Mouse (Mus musculus) urinary bladder, postnatal 10 days (tissue): ENCODE measurements around the gene Rit1.
"Not testable (repeated sequence)": the region's sequence is repeated elsewhere in the genome, so short reads cannot be mapped to it uniquely, and the experiment has no call there.

ENCODE experiments used
- DNase-seq: peaks from one replicate; pipeline ENCODE4 v3.0.0; 2022; ENCODE audit warnings: low spot score

The Rit1 gene

DNA sequence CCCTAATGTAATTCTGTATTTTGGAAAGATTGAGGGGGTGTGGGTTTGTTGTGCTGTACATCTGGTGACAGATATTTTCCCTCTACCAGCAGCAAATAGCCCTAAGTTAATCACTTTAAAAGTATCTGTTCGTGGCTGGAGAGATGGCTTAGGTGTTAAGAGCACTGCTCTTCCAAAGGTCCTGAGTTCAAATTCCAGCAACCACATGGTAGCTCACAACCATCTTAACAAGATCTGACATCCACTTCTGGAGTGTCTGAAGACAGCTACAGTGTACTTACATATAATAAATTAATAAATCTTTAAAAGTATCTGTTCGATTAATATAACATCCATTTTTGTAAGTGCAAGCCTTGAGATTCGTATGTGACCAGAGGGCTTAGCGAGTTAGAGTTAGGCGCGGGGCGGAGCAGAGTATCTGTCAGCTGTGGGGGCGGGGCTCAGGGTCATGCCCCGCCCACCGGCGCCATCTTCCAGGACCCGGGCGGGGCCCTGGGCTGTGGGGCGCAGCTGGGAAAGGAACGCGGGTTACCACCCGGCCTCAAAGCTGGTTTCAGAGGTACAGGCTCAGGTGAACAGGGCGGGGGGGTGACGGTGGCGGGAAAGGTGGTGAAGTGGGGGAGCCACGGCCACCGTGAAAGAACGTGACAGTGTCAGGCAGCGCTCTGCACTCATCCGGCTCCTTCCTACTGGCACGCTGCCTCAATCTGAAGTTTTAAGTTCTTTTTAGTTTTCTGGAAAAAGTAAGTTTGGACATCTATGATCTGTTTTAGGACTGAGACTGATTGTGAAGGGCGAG lies at the start of gene Rit1:
Gene Rit1 (plus strand): TSS at position 440 of the 799 bp plus-strand sequence.
- DNase-seq = peak; percentile 30

DNA sequence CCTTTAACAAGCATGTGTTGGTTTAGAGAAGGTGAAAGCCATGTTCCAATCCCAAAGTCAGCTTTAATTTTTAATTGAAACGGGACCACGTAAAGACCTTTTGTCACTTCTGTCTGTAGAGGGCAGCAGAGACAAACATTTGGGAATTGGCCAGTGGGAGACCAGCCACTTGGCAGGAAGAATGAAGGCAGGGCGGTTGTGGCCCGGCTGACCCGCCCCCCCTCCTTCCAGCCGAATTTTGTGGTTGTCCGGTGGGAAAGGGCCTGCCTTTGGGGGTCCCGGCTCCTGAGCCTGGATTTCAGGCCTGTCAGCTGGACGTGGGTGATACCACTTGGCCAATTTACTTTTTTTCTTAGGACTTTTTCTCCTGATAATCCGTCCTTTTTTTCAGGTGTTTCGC lies 39.2 kb upstream of the Rit1 start:
- DNase-seq = no peak

DNA sequence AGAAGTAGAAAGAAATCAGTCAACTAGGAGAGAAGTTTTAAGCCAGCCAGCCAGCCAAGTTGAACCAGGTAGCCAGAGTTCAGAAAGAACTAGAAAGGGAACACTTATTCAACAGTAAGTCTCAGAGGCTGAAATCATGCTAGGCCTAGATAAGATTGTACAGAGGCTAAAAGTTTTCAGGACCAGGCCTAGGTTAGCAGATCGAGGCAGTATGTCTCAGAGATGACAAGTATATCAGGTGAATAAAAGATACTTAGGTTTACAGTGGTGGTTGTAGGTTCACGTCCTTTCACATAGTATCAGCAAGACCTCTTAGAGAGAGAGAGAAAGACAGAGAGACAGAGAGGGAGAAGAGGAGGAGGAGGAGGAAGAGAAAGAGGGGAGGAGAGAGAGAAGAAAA lies 32.8 kb upstream of the Rit1 start:
- DNase-seq = no peak

DNA sequence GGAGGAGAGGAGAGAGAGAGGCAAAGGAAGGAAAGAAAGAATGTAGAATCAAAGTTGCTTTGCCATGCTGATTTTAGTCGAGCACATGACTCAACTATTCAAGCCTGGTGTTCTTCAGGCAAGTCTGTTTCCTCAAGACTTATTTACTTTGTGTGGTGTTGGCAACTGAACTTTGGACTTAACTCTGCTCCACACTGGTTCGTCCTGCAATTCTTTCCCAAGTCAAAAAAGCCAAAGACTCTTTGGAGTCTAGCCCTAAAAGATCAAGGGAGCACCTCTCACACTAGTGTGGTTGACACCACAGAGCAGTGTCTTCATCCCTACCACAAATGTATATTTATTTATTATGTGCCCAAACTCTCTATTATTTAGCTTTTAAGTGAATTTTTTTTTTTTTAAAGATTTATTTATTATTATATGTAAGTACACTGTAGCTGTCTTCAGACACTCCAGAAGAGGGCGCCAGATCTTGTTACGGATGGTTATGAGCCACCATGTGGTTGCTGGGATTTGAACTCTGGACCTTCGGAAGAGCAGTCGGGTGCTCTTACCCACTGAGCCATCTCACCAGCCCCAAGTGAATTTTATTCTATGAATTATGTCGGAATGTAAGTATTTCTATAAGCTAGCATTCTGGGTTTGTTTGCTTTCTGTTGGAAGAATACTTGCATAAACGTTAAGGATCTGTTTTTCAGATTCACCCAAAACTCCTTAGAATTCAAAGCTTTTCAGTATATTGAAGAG lies 32.2 kb upstream of the Rit1 start:
- no peak for DNase-seq

DNA sequence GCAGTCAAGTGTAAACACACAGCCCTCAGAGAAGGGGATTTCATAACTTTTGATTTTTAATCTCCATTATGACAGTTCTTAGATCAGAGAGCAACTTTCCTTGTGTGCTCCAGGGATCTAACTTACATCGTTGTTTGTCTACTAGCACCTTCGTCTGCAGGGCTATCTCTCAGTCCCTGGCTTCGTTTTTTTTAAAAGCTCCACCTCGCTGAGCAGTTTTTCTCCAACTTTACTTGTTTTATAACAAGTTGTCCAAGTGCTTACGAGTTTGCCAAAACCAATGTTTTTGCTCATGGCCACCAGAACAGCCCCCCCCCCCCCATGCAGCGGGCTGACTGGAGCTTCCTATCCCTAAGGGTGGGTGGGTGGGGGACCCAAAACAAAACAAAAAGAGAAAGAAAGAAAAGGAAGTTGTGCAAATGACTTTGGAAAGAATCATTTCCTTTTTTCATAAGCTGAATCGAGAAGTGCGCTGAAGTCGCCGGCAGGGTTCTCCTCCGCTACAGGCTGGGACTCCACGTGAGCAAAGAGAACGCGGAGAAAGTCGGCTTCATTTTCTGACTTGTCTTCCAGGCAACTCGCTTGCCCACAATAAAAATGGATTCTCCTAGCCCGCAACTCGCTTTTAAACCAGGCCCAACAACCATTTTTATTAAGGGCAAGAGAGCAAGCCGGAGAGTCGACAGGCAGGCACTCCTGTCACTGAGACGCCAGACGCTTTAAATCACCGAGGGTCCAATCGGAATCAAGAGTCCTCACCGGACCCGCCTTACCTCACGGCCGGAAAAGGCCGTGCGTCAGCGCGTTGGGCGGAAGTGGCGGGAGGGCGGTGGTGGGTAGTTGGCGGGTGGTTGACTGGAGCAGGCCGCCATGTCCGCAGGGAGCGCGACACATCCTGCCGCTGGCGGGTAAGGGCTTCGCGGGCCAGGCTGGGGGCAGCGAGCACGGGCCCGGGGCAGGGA lies 31.4 kb upstream of the Rit1 start, which contains the start of gene Khdc4:
Gene Khdc4 (plus strand): TSS at position 824 of the 962 bp plus-strand sequence.
- DNase-seq = peak; percentile 82

DNA sequence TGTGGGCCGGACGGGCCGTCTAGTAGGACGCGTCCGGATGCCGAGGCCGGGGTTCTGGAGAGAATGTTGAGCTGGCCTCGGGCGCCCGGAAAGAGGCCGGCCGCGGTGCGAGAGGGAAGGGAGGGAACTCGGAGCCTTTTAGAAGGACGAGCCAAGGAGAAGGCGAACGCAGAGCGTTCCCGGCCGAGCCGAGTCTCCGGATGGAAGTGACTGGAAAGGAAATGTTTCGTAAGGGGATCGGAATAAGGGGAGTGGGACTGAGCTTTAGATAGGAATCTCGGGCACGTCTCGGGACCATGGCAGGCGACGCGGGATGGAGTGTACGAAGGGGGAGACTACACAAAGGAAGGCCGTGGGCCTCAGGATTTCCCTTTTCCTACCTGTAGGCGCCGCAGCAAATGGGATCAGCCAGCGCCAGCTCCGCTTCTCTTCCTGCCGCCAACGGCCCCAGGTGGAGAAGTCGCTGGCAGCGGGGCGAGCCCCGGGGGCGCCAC lies 30.6 kb upstream of the Rit1 start:
- no peak for DNase-seq

DNA sequence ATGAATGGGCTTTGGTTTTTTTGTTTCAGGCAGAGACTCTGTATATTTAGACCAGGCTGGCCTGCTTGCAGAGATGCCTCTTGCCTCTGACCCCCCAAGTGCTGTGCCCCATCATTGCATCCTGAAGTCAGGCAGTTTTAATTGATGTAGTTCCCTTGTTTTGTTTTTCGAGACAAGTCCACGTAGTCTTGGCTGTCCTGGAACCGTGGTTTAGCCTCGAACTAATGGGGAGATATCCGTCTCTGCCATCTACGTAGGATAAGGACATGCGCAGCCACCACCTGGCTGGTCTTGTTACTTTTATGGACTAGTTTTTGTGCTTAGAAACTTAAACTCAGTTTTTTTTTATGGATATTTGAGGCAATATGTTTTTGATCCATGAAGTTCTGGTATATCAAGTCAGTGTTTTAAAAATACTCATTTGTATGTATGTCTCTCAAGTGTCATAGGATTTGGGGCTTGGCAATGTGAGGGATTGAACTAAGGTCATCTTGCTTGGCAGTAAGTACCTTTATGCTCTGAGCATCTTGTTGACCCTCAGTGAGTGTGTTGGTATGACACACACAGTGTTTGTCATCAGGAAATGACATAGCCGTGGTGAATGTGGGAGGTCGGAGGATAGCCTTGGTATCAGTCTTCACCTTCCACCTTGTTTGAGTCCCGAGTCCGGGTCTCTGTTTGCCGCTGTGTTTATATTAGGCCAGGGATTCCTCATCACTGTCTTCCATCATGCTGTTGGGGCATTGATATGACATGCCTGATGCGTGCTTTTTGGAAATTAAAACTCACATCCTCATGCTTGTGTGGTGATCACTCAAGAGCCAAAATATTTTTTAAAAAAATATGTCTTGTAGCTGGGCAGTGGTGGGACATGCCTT lies 29.7 kb upstream of the Rit1 start:
- DNase-seq = no peak

DNA sequence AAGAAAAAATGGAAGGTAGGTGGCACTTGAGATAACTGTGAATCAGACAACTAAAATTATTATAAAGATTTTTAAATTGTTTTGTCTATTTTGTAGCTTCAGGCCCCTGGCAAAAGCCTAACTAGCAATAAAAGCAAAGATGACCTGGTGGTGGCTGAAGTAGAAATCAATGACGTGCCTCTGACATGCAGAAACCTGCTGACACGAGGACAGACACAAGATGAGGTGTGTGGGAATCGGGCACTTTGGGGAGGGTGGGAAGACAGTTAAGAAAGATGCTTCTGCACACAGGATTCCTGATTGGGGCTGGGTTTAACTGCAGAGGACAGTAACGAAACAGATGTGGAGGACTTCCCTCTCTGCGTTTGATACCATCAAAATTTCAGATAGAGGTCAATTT lies 27.6 kb upstream of the Rit1 start:
- DNase-seq = no peak

DNA sequence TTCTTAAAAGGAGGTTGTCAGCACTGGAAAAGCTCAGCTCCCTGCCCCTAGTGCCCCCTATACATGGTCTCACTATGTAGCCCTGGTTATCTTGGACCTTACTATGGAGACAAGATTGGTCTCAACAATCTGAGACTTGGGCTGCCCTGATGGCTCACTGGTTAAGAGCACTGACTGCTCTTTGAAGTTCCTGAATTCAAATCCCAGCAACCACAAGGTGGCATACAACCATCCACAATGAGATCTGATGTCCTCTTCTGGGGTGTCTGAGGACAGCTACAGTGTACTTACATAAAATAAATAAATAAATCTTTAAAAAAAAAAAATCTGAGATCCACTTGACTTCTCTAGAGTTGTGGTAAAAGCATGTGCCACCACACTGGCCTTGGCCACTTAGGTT lies 21.1 kb upstream of the Rit1 start:
- no peak for DNase-seq

DNA sequence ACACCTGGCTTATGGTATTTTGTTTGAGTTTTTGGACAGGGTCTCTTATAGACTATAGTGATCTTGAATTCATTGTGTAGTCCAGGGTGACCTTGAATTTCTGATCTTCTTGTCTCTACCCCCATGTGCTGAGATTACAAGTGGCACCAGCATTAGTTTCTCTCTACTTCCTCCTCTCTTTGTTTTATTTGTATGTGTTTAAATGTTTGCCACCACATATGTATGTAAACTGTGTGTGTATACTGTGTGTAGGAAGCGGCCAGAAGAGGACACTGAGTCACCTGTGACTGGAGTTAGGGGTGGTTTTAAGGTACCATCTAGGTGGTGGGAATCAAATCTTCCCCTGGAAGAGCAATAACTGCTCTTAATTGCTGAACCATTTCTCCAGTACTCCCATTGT lies 18.6 kb upstream of the Rit1 start:
- no peak for DNase-seq

DNA sequence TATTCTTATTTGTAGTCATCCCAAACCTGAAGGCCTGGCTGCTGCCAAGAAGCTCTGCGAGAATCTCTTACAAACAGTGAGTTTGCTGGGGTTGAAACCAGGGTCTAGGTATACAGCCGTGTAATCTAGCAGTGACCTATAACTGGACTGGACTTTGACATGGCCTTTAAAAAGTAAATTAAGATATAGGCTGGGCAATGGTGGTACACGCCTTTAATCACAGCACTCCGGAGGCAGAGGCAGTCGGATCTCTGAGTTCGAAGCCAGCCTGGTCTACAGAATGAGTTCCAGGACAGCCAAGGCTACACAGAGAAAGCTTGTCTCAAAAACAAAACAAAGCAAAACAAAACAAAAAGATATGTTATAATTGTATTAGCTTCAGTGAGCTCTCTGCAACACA lies 17.8 kb upstream of the Rit1 start:
- no peak for DNase-seq

DNA sequence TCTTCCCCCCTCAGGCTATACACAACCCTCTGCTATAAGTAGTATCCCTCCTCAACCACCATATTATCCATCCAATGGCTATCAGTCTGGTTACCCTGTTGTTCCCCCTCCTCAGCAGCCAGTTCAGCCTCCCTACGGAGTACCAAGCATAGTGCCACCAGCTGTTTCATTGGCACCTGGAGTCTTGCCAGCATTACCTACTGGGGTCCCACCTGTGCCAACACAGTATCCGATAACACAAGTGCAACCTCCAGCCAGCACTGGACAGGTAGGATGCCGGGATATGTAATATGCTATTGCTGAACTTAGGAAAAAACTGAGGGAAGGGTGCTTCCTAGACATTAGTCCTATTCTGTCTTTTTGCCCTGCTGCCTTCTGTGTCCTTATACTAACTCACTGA lies 16.4 kb upstream of the Rit1 start:
- DNase-seq = no peak

DNA sequence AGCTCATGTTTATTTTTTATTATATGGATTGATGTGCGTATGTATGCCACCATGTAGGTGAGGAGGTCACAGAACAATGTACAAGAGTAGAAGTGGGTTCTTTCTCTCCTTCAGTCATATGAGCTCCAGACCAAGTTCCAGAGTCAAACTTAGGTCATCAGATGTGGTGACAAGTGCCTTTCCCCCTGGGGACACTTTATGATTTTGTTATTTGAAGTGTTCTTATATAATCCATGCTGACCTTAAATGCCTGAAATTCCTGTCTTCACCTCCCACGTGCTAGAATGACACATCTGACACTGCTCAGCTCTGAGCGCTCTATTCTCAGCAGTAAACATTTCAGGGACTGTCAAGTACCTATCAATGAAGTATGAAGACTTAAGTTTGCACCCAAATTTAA lies 15.4 kb upstream of the Rit1 start:
- DNase-seq = no peak

DNA sequence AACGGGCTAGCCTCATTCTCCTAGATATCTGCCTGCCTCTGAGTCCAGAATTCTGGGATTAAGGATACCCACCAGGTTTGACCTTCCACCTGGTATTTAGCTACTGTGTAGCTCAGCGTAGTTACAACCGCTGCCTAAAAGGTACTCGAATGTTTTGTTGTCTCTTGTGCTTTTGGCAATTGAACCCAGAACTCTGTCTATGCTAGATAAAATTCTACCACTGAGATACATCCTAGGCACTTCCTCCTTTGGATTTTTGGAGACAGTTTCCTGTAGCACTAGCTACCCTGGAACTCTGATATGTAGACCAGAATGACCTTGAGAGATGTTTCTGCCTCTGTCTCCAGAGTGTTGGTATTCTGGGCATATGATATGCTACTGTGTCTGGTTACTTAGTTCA lies 2.9 kb upstream of the Rit1 start:
- no peak for DNase-seq

DNA sequence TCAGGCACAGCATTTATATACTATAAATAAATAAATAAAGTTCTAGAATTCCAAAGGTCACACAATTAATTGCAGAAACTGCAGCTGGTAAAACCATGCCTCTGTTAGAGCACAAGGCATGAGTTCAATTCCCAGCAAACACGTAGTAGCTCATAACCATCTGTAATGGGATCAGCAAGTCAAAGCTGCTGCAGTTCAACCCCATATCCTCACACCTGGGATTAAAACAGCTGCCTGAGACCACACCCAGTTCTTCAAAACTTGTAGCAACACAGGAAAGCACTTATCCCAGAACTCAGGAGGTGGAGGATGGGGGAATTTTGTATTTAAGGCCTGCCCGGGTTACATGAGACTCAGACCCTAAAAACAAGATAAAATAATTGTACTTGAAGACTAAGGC lies 1.9 kb upstream of the Rit1 start:
- no peak for DNase-seq

DNA sequence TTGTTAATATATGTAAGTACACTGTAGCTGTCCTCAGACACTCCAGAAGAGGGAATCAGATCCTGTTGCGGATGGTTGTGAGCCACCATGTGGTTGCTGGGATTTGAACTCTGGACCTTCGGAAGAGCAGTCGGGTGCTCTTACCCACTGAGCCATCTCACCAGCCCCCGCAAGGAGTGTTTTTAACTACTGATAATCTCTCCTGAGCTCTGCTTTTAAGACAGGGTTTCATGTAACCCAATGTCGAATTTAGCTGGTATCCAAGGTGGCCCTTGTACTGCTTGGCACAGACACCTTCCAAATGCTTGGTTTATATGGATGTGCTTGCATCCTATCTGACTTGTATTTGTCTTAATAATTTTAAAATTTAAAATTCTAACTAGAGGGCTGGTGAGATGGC lies 922 bp upstream of the Rit1 start:
- DNase-seq = not testable (repeated sequence)

DNA sequence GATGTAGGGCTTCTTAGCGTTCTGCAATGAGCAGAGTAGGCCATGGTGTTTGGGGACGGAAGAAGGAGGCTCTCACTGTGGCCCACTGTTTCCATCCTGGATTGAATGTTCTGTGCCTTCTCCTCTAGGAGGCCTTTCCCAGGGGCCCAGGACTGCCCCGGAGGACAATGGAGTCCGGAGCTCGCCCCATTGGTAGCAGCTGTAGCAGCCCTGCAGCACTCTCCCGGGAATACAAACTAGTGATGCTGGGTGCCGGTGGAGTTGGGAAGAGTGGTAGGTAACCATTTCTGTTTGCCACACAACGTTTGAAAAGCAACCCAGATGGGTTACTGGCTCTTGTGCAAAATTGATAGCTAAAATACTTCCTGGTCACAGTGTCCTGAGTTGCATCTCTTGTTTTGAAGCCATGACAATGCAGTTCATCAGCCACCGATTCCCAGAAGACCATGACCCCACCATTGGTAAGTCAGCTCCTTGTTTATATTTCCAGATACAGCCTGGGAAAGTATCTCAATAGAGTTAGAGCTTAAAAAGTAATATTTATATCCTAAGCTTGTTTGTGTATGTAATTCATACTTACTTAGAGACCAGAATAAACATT lies 660 bp downstream of the Rit1 start:
- DNase-seq = no peak

DNA sequence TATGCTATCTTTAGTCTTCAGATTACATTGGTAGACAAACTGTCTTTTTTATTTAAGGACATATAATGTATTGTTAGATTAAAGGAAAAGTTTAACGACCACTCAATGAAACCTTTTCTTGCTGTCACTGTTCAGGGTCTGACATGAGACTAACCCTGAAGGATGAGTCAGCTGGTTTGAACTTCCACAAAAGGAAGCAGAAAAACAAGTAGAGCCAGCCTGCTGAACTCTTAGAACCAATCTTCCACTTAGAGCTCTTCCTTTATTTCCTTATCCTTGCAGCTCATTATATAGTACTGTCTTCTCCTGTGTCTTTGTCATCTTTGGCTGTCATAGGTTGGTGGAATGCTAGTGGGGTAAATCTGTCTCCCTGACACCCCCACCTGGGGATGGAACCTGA lies 1.2 kb downstream of the Rit1 start:
- DNase-seq = no peak

DNA sequence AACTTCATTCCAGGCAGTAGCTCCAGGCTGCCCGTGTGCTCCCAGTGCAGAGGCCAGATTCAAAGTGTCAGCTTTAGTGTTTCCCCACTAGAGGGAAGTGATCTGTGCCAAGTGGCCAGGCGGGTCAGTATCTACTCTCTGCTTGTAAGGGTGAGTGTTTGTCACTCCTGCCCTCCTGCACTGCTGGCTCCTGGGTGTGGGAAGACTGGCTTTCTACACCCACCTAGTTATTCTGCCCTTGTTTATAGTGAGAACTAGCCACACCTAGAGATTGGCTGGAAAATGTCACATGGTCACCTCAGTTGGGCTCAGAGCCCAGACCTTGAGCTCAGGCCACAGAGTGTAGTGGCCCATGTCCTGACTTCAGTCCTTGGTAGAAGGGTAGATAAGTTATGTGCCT lies 2.5 kb downstream of the Rit1 start:
- no peak for DNase-seq

DNA sequence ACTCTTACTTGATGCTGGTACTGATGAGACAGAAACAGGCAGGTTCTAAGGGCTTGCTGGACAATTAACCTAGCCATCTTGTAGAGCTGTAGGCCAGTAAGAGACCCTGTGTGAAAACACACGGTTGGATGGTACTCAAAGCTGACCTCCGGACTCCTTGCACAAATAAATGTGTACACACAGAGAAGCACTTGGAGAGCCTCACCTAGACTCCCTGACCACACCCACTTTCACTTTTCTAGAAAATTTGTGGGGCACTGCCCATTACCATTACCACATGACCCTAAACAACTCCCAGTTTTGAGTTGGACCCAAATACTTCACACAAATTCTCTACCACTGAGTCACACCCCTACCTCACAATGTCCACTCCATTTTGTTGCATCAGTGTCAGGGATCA lies 19.9 kb downstream of the Rit1 start:
- no peak for DNase-seq

DNA sequence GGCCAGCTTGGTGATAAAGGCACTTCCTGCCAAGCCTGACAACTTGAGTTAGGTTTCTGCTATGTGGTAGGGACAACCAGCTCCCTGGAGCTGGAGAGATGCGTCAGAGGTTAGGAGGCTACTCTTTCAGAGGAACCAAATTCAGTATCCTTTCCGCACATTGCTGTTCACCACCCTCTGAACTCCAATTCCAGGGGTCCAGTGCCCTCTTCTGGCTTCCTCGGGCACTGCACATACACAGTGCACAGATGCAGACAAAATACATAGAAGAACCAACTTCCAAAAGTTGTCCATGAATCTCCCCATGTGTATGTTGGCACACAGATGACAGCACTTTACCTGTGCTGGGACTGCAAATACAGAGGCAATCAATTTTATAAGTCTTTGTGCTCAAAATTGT lies 22.0 kb downstream of the Rit1 start:
- no peak for DNase-seq
